Mouse (Mus musculus) liver, adult 2 months (tissue): ENCODE results near the gene Pkn3.

Experiments used
- CTCF ChIP-seq: fragments of 200-500 bp; IDR thresholded peaks from 2 replicates; pipeline ENCODE4 v1.5.1; 2011; ENCODE audit warnings: low read depth, low read length, control low read depth
- POLR2A ChIP-seq: fragments of 200-500 bp; IDR thresholded peaks from 2 replicates; pipeline ENCODE4 v1.6.1; 2011; ENCODE audit warnings: low read length, control low read depth; ENCODE audit not compliant: insufficient read depth; ENCODE audit errors: extremely low read depth

DNA sequence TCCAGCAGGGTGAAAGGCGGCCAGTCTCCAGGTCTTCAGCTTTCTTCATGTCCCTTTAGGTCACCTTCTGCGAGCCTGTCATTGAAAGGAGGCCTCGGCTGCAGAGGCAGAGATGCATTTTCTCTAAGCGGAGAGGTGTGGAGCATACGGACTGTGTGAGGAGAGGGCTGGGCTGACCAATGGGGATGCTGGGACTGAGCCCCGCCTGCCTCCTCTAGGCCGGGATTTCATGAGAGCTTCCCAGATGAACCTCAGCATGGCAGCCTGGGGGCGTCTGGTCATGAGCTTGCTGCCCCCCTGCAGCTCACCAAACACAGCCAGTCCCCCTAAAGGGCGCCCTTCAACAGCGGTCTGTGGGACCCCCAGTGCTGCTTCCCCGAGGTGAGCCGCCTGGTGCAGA lies 7.1 kb downstream of the Pkn3 start:
- TF ChIP-seq CTCF (no peak), POLR2A (no peak)
